Comparison of ENCODE assay signal across 26 mouse cellular contexts in the genomic region with DNA sequence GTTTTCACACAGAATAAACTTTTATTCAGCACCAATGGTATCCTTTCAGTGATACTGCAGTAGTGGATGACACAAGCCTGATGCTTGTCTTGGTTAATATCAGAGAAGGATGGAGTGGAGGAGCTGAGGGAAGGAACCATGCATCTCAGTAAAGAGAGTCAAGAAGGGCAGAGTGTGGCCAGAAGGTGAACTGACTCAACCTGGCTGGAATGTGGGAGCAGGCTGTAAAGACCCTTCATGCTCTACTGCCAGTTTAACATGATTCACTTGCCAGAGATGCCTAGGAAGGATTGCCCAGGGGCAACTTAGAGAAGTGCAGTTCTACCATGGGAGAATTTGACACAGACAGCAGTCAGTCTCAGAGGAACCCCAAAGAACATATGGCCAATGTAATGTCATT.
DNase-seq lines count a peak whose midpoint lies in the region; ATAC-seq and TF ChIP-seq lines count a peak whose summit lies in the region.
"Had no signal": no experiment of that assay in that cellular context is flagged by ENCODE, and none has a peak within 500 bp of the region (broad histone marks: within the 10 kb centered on the region; RNA-seq: fewer than 3 reads in every experiment).

No protein-coding gene starts in this region.

- H3K4me3 ChIP-seq in intestine, embryonic 14.5 days (ENCODE audit: low read depth, low read length): no peak overlapping the region
- H3K4me3 ChIP-seq in intestine, embryonic 16.5 days (ENCODE audit: low read length): no peak overlapping the region
- no peak overlapping the region for H3K4me3 ChIP-seq in stomach, embryonic 14.5 days (ENCODE audit: low read depth, low read length)
- no peak overlapping the region for H3K4me3 ChIP-seq in stomach, postnatal 0 days (ENCODE audit: low read depth, low read length)
- H3K4me3 ChIP-seq in forebrain, embryonic 15.5 days: no peak overlapping the region
- H3K4me3 ChIP-seq: embryonic facial prominence, embryonic 10.5 days; embryonic facial prominence, embryonic 13.5 days; erythroblast, embryonic 14.5 days; forebrain, embryonic 12.5 days; heart, embryonic 10.5 days; hindbrain, embryonic 10.5 days; hindbrain, embryonic 13.5 days had no signal

- no peak for TF ChIP-seq EP300 in stomach, postnatal 0 days (optimal IDR thresholded peaks at IDR 0.05)

- H3K4me2 ChIP-seq in intestine, embryonic 14.5 days (ENCODE audit: low read length): no peak overlapping the region
- no peak overlapping the region for H3K4me2 ChIP-seq in intestine, embryonic 16.5 days (ENCODE audit: low read depth, low read length)
- H3K4me2 ChIP-seq in stomach, embryonic 14.5 days (replicated peaks; ENCODE audit: low read depth, low read length): no peak overlapping the region
- no peak overlapping the region for H3K4me2 ChIP-seq in stomach, postnatal 0 days (replicated peaks; ENCODE audit: low read depth)
- H3K4me2 ChIP-seq in forebrain, embryonic 15.5 days (replicated peaks): no peak overlapping the region
- H3K4me2 ChIP-seq: embryonic facial prominence, embryonic 13.5 days; forebrain, embryonic 12.5 days; hindbrain, embryonic 13.5 days had no signal

- H3K36me3 ChIP-seq in intestine, embryonic 14.5 days (ENCODE audit: control insufficient read depth, insufficient read depth, low read length): no peaks in the 10 kb centered on the region
- no peaks in the 10 kb centered on the region for H3K36me3 ChIP-seq in intestine, embryonic 16.5 days (ENCODE audit: control insufficient read depth, insufficient read depth, low read length)
- no peaks in the 10 kb centered on the region for H3K36me3 ChIP-seq in stomach, embryonic 14.5 days (ENCODE audit: control insufficient read depth, insufficient read depth, low read length)
- H3K36me3 ChIP-seq in stomach, postnatal 0 days (ENCODE audit: control insufficient read depth, insufficient read depth, low read length): no peaks in the 10 kb centered on the region
- H3K36me3 ChIP-seq in forebrain, embryonic 15.5 days: no peaks in the 10 kb centered on the region
- H3K36me3 ChIP-seq: embryonic facial prominence, embryonic 10.5 days; embryonic facial prominence, embryonic 13.5 days; forebrain, embryonic 12.5 days; heart, embryonic 10.5 days; hindbrain, embryonic 10.5 days; hindbrain, embryonic 13.5 days had no signal

- H3K27me3 ChIP-seq in intestine, embryonic 14.5 days (replicated peaks; ENCODE audit: control insufficient read depth, insufficient read depth, low read length): no peaks in the 10 kb centered on the region
- H3K27me3 ChIP-seq in intestine, embryonic 16.5 days (replicated peaks; ENCODE audit: control insufficient read depth, insufficient read depth, low read length): no peaks in the 10 kb centered on the region
- no peaks in the 10 kb centered on the region for H3K27me3 ChIP-seq in stomach, embryonic 14.5 days (ENCODE audit: control insufficient read depth, insufficient read depth, low read length)
- H3K27me3 ChIP-seq in stomach, postnatal 0 days (ENCODE audit: control insufficient read depth, insufficient read depth, low read length): no peaks in the 10 kb centered on the region
- H3K27me3 ChIP-seq in forebrain, embryonic 15.5 days: no peaks in the 10 kb centered on the region
- H3K27me3 ChIP-seq: embryonic facial prominence, embryonic 13.5 days; forebrain, embryonic 12.5 days; hindbrain, embryonic 13.5 days had no signal

- no peak for TF ChIP-seq CTCF in stomach, postnatal 0 days (IDR thresholded peaks at IDR 0.05; ENCODE audit: low read depth)

- H3K9me3 ChIP-seq in intestine, embryonic 14.5 days (ENCODE audit: control insufficient read depth, low read length): no peaks in the 10 kb centered on the region
- no peaks in the 10 kb centered on the region for H3K9me3 ChIP-seq in intestine, embryonic 16.5 days (ENCODE audit: control insufficient read depth, low read length)
- H3K9me3 ChIP-seq in stomach, embryonic 14.5 days (ENCODE audit: control insufficient read depth, low read depth, low read length): no peaks in the 10 kb centered on the region
- H3K9me3 ChIP-seq in stomach, postnatal 0 days (ENCODE audit: control insufficient read depth, low read length): no peaks in the 10 kb centered on the region
- H3K9me3 ChIP-seq in forebrain, embryonic 15.5 days: no peaks in the 10 kb centered on the region
- H3K9me3 ChIP-seq: embryonic facial prominence, embryonic 10.5 days; embryonic facial prominence, embryonic 13.5 days; forebrain, embryonic 12.5 days; heart, embryonic 10.5 days; hindbrain, embryonic 10.5 days; hindbrain, embryonic 13.5 days had no signal

- no peak overlapping the region for H3K9ac ChIP-seq in intestine, embryonic 14.5 days (ENCODE audit: low read length)
- no peak overlapping the region for H3K9ac ChIP-seq in intestine, embryonic 16.5 days (ENCODE audit: low read depth, low read length)
- no peak overlapping the region for H3K9ac ChIP-seq in stomach, embryonic 14.5 days (replicated peaks; ENCODE audit: low read depth, low read length)
- no peak overlapping the region for H3K9ac ChIP-seq in stomach, postnatal 0 days (ENCODE audit: low read length)
- no peak overlapping the region for H3K9ac ChIP-seq in forebrain, embryonic 15.5 days (replicated peaks)
- H3K9ac ChIP-seq: embryonic facial prominence, embryonic 13.5 days; forebrain, embryonic 12.5 days; hindbrain, embryonic 13.5 days had no signal

- no peak overlapping the region for H3K27ac ChIP-seq in intestine, embryonic 14.5 days (ENCODE audit: low read depth)
- H3K27ac ChIP-seq in intestine, embryonic 16.5 days (ENCODE audit: low read length): no peak overlapping the region
- H3K27ac ChIP-seq in stomach, embryonic 14.5 days (ENCODE audit: low read length): peak overlapping the region; percentile 50; the same call in 1 of the 2 replicates
- H3K27ac ChIP-seq in stomach, postnatal 0 days (replicated peaks): no peak overlapping the region
- no peak overlapping the region for H3K27ac ChIP-seq in forebrain, embryonic 15.5 days (replicated peaks)
- H3K27ac ChIP-seq: embryonic facial prominence, embryonic 10.5 days; embryonic facial prominence, embryonic 13.5 days; forebrain, embryonic 12.5 days; heart, embryonic 10.5 days; hindbrain, embryonic 10.5 days; hindbrain, embryonic 13.5 days had no signal

- DNase-seq in intestine, embryonic 14.5 days (ENCODE audit: low spot score): peak; percentile 27
- DNase-seq in stomach, postnatal 0 days (ENCODE audit: low spot score): no peak
- peak; percentile 19 for DNase-seq in NIH3T3 (ENCODE audit: low read depth)
- no peak for DNase-seq in layer of hippocampus, adult 9-11 months
- DNase-seq: adrenal gland, adult 8-10 months; adrenal gland, postnatal 25 days; cerebellum, adult 11-12 months; cerebellum, adult 8-10 months; cerebellum, postnatal 10 days; cerebellum, postnatal 36 days; embryo, embryonic 11 days; gastrocnemius, postnatal 10 days had no signal

- ATAC-seq in intestine, embryonic 14.5 days (replicated peaks; ENCODE audit: low FRiP score, low TSS enrichment, low read depth): no peak
- ATAC-seq in intestine, embryonic 16.5 days: no peak
- no peak for ATAC-seq in stomach, embryonic 14.5 days (ENCODE audit: insufficient number of reproducible peaks, insufficient read depth, low FRiP score, low read depth)
- ATAC-seq in stomach, postnatal 0 days (ENCODE audit: low FRiP score, low TSS enrichment): no peak
- no peak for ATAC-seq in forebrain, embryonic 15.5 days (replicated peaks)
- ATAC-seq: activated CD4-positive, CD25-positive, alpha-beta regulatory T cell, adult 4 months; forebrain, embryonic 16.5 days; hindbrain, embryonic 16.5 days; intestine, postnatal 0 days had no signal

- H3K4me1 ChIP-seq in intestine, embryonic 14.5 days (replicated peaks; ENCODE audit: control insufficient read depth, insufficient read depth, low read length): peaks cover 28% of the 10 kb centered on the region
- peaks cover 6% of the 10 kb centered on the region for H3K4me1 ChIP-seq in intestine, embryonic 16.5 days (ENCODE audit: control insufficient read depth, insufficient read depth, low read length)
- peaks cover 12% of the 10 kb centered on the region; the same call in 1 of the 2 replicates for H3K4me1 ChIP-seq in stomach, embryonic 14.5 days (ENCODE audit: control insufficient read depth, insufficient read depth, low read length)
- no peaks in the 10 kb centered on the region for H3K4me1 ChIP-seq in stomach, postnatal 0 days (replicated peaks; ENCODE audit: control insufficient read depth, insufficient read depth)
- no peaks in the 10 kb centered on the region for H3K4me1 ChIP-seq in forebrain, embryonic 15.5 days
- H3K4me1 ChIP-seq: forebrain, embryonic 12.5 days; hindbrain, embryonic 10.5 days; hindbrain, embryonic 13.5 days had no signal

Comparison
In these comparisons a context has a peak if more than half of its experiments do, and no peak if none do; other contexts are left out.
1. DNase-seq: peak in intestine, embryonic 14.5 days (single experiment) and NIH3T3 (single experiment); none in stomach, postnatal 0 days (single experiment) and layer of hippocampus, adult 9-11 months (single experiment).